Mouse (Mus musculus) neural tube, embryonic 11.5 days (tissue): Measurements from ENCODE around the gene Vamp3. TPM values are rescaled to one million over a fixed set of nuclear protein-coding genes. Genes with fewer than 3 reads are reported as not detected.
A peak's percentile ranks its signal among the peaks of the same experiment; 100 is the strongest.
"Not testable (repeated sequence)": the region's sequence is repeated elsewhere in the genome, so short reads cannot be mapped to it uniquely, and the experiment has no call there.

ENCODE experiments used
- ATAC-seq: fragments of 200-750 bp; cut with Nextera tagmentation; 2 replicates; pipeline ENCODE4 v1.8.0; 2017; ENCODE audit warnings: moderate number of reproducible peaks, mild to moderate bottlenecking, moderate TSS enrichment, moderate library complexity; ENCODE audit not compliant: insufficient read depth, low FRiP score, low TSS enrichment
- DNase-seq: peaks from one replicate; pipeline ENCODE4 v3.0.0-alpha.2; 2015; ENCODE audit warnings: low spot score
- H3K27ac ChIP-seq: fragments of 300-500 bp; sonication (generic); 2 replicates; pipeline ENCODE4 v1.5.1; 2014; ENCODE audit warnings: low read depth, mild to moderate bottlenecking, low read length
- H3K27me3 ChIP-seq: fragments of 300-500 bp; sonication (generic); 2 replicates; pipeline ENCODE4 v1.6.1; 2014; ENCODE audit warnings: mild to moderate bottlenecking, low read length, mixed read lengths; ENCODE audit not compliant: control insufficient read depth, insufficient read depth
- H3K36me3 ChIP-seq: fragments of 300-500 bp; sonication (generic); 2 replicates; pipeline ENCODE4 v1.6.1; 2014; ENCODE audit warnings: mild to moderate bottlenecking, low read length, moderate library complexity, mixed read lengths; ENCODE audit not compliant: control insufficient read depth, insufficient read depth
- H3K4me1 ChIP-seq: fragments of 300-500 bp; sonication (generic); 2 replicates; pipeline ENCODE4 v1.6.1; 2014; ENCODE audit warnings: low read length, mixed read lengths; ENCODE audit not compliant: control insufficient read depth, insufficient read depth
- H3K4me2 ChIP-seq: fragments of 300-500 bp; sonication (generic); 2 replicates; pipeline ENCODE4 v1.6.1; 2014; ENCODE audit warnings: low read depth, mild to moderate bottlenecking, moderate library complexity
- H3K4me3 ChIP-seq: fragments of 300-500 bp; sonication (generic); 2 replicates; pipeline ENCODE4 v1.5.1; 2014; ENCODE audit warnings: low read depth, low read length
- H3K9ac ChIP-seq: fragments of 300-500 bp; sonication (generic); 2 replicates; pipeline ENCODE4 v1.6.1; 2014; ENCODE audit warnings: mild to moderate bottlenecking, low read length
- H3K9me3 ChIP-seq: fragments of 300-500 bp; sonication (generic); 2 replicates; pipeline ENCODE4 v1.6.1; 2016; ENCODE audit warnings: low read length; ENCODE audit not compliant: control insufficient read depth
- WGBS: fragments of 180-500 bp; shearing (Covaris S2); extraction: QIAGEN DNeasy Blood & Tissue Kit; methylation state at CpG from one replicate; pipeline ENCODE4 v1.1.7; 2014; 5-methylcytosine and 5-hydroxymethylcytosine counted together
- polyA plus RNA-seq: library from polyadenylated mRNA; unstranded; fragments of >200 nt; fragmentation: Nextera tagmentation; extraction: Ambion mirVana; gene quantifications from 2 replicates; pipeline ENCODE4 v1.2.1, GENCODE M21; 2014

Gene Vamp3
- polyA plus RNA-seq, 1 experiment from 2014 or later: 66.1 TPM

DNA sequence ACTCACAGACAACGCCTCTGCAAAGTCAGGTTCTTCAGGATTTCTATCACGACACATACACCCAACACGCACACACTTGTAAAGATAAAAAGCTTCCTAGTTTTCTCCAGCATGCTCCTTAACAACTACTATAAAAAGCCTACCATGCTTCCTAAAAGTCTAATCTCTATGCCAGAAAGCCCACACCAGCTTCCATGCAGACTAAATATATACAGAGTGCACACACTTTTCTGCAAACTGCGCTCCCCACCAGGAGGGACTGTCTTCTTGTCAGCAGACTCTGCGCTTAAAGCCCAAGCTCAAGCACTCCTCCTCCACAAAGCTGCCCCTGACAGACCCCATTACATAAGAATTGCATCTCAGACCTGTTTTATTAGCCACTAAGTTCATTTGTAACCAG is 16.3 kb downstream of the Vamp3 start:
- Histone ChIP-seq H3K4me2 (no peak overlapping the region), H3K4me1 (peaks cover 13% of the 10 kb centered on the region), H3K9me3 (no peaks in the 10 kb centered on the region), H3K4me3 (no peak overlapping the region), H3K27ac (no peak overlapping the region), H3K27me3 (no peaks in the 10 kb centered on the region), H3K36me3 (no peaks in the 10 kb centered on the region), H3K9ac (no peak overlapping the region)
- WGBS: 82% methylated on average over 5 of the region's 5 CpGs
- DNase-seq (no peak), ATAC-seq (no peak)

DNA sequence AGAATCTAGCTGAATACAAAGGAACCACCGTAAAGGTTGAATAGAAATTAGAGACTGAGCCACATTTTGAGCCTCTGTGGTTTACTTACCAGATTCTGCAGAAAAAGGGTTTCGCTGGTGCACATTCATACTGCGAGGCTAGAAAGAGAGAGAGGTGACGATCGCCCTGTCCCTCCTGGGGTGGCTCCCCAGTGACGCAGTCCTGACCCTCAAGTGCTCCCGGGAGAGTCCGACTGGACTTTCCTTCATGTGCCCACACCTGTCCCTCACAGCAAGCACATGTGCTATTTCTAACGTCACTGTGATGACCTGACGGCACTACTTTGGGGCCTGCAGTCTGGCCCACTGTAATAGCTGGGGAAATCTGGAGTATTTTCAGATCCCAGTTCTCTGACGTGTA is 20.0 kb downstream of the Vamp3 start:
- ATAC-seq (no peak), DNase-seq (no peak)
- no peaks in the 10 kb centered on the region for H3K36me3 ChIP-seq
- no peak overlapping the region for H3K9ac ChIP-seq
- H3K4me3 ChIP-seq: no peak overlapping the region
- H3K27me3 ChIP-seq: no peaks in the 10 kb centered on the region
- H3K9me3 ChIP-seq: no peaks in the 10 kb centered on the region
- no peak overlapping the region for H3K4me2 ChIP-seq
- no peaks in the 10 kb centered on the region for H3K4me1 ChIP-seq
- WGBS: 91% methylated on average over 11 of the region's 11 CpGs
- H3K27ac ChIP-seq: no peak overlapping the region

DNA sequence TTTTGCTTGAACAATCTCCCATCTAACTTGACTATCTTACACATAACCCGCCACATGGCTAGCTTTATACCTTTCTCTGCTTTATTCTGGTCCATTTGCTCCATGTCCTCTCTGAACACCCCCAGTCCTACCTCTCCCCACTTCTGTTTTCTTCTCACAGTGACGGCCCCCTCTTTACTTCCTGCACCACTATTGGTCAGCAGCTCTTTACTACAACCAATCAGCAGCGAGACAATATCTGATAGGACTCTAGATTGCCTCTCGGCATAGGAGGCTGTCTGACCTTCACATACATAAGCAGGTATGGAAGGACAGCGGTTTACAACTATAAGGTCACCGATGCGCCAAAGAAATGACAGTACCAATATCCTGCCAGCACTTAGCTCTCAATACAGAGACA is 21.2 kb downstream of the Vamp3 start:
- no peaks in the 10 kb centered on the region for H3K36me3 ChIP-seq
- no peaks in the 10 kb centered on the region for H3K27me3 ChIP-seq
- H3K4me2 ChIP-seq: no peak overlapping the region
- H3K9me3 ChIP-seq: no peaks in the 10 kb centered on the region
- DNase-seq (no peak), ATAC-seq (no peak)
- WGBS: 92% methylated on average over 7 of the region's 7 CpGs
- H3K27ac ChIP-seq: no peak overlapping the region
- no peak overlapping the region for H3K4me3 ChIP-seq
- H3K9ac ChIP-seq: no peak overlapping the region
- no peaks in the 10 kb centered on the region for H3K4me1 ChIP-seq

GRCm38 (mm10) chr4:151027001-151027400 is 30.8 kb downstream of the Vamp3 start:
- H3K36me3 ChIP-seq: no peaks in the 10 kb centered on the region
- H3K4me2 ChIP-seq: no peak overlapping the region
- DNase-seq (peak; percentile 32), ATAC-seq (no peak)
- no peak overlapping the region for H3K27ac ChIP-seq
- no peak overlapping the region for H3K9ac ChIP-seq
- H3K27me3 ChIP-seq: no peaks in the 10 kb centered on the region
- no peaks in the 10 kb centered on the region for H3K4me1 ChIP-seq
- H3K4me3 ChIP-seq: no peak overlapping the region
- no peaks in the 10 kb centered on the region for H3K9me3 ChIP-seq
- WGBS: 48% methylated on average over 6 of the region's 6 CpGs

GRCm38 (mm10) chr4:151024152-151024551 is 33.6 kb downstream of the Vamp3 start:
- no peak for DNase-seq
- no peaks in the 10 kb centered on the region for H3K36me3 ChIP-seq
- no peak for ATAC-seq
- H3K9ac ChIP-seq: no peak overlapping the region
- H3K4me2 ChIP-seq: no peak overlapping the region
- WGBS: 86% methylated on average over 9 of the region's 9 CpGs
- no peaks in the 10 kb centered on the region for H3K4me1 ChIP-seq
- H3K27me3 ChIP-seq: no peaks in the 10 kb centered on the region
- no peak overlapping the region for H3K27ac ChIP-seq
- no peaks in the 10 kb centered on the region for H3K9me3 ChIP-seq
- H3K4me3 ChIP-seq: no peak overlapping the region

GRCm38 (mm10) chr4:151017356-151017755 is 40.4 kb downstream of the Vamp3 start:
- not testable (repeated sequence) for H3K4me1 ChIP-seq, H3K36me3 ChIP-seq, H3K4me3 ChIP-seq, H3K27me3 ChIP-seq, DNase-seq, H3K4me2 ChIP-seq, ATAC-seq, H3K9ac ChIP-seq, H3K27ac ChIP-seq, H3K9me3 ChIP-seq
- 90% methylated on average over 1 of the region's 1 CpGs for WGBS

DNA sequence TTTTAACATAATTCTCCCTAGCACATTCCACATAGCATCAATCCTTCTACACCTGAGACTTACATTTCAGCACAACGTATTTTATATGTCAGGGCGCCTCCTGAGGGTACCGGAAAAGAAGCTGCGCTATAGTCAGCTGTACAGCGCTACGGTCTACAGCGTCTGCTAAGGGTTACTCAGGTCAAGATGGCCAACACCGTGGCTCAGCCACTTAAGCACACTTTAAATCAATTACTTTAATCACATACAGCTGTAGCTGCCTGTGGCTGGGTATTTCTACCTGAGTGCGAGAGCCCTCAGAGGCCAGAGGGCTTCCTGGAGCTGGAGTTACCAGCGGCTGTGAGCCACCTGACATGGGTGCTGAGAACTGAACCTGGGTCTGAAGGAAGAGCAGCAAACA is 41.8 kb downstream of the Vamp3 start:
- Histone ChIP-seq H3K27ac (no peak overlapping the region), H3K27me3 (no peaks in the 10 kb centered on the region), H3K4me3 (no peak overlapping the region), H3K4me1 (no peaks in the 10 kb centered on the region), H3K9me3 (no peaks in the 10 kb centered on the region), H3K4me2 (no peak overlapping the region), H3K36me3 (0 out of 2 replicates have a peak, but pooled peaks cover 2% of the 10 kb centered on the region), H3K9ac (no peak overlapping the region)
- WGBS: 79% methylated on average over 10 of the region's 10 CpGs
- DNase-seq: no peak
- ATAC-seq: no peak

DNA sequence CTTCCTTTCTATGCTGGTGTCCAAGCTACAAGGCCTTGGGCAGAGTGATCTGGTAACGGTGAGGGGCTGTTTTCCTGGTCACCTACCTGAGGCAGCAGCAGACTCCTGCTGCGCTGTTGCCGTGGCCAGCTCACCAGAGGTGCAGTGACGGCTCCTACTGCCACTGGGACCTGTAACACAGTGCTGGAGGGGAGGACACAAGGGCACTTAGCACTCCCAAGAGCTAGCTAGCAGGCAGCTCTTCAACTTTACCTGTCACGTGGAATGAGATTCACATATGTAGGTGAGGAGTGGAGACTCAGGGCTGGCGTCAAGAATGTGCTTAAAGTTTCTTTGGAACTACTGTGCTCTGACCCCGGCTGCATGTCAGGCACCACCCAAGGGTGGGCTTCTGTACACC is 47.4 kb downstream of the Vamp3 start:
- no peak for ATAC-seq
- 92% methylated on average over 7 of the region's 7 CpGs for WGBS
- H3K27me3 ChIP-seq: no peaks in the 10 kb centered on the region

GRCm38 (mm10) chr4:151006945-151007344 is 50.8 kb downstream of the Vamp3 start:
- Histone ChIP-seq H3K9me3 (no peaks in the 10 kb centered on the region), H3K4me1 (no peaks in the 10 kb centered on the region), H3K27me3 (no peaks in the 10 kb centered on the region), H3K36me3 (no peaks in the 10 kb centered on the region), H3K9ac (no peak overlapping the region), H3K4me2 (no peak overlapping the region), H3K4me3 (no peak overlapping the region), H3K27ac (no peak overlapping the region)
- DNase-seq (peak; percentile 39), ATAC-seq (no peak)
- WGBS: 50% methylated on average over 6 of the region's 6 CpGs

More for the DNA sequence above, 47.4 kb downstream of the Vamp3 start:
- no peak overlapping the region for H3K4me2 ChIP-seq
- no peaks in the 10 kb centered on the region for H3K9me3 ChIP-seq
- no peak overlapping the region for H3K4me3 ChIP-seq
- no peaks in the 10 kb centered on the region for H3K36me3 ChIP-seq
- no peaks in the 10 kb centered on the region for H3K4me1 ChIP-seq
- no peak for DNase-seq
- no peak overlapping the region for H3K9ac ChIP-seq
- no peak overlapping the region for H3K27ac ChIP-seq
